In genomic region chr11:105293101-105293581, GRCm38 (mm10) we compare ENCODE assay signal across 7 mouse cellular contexts. TPM values are rescaled to one million over a fixed set of nuclear protein-coding genes. Genes with fewer than 3 reads are reported as not detected.
A peak's percentile ranks its signal among the peaks of the same experiment; 100 is the strongest.
DNase-seq lines count a peak whose midpoint lies in the region.

No protein-coding gene starts in this region.

- H3K36me3 ChIP-seq in heart, embryonic 10.5 days, result peaks cover 19% of the 10 kb centered on the region

- peak; percentile 89 for DNase-seq in NIH3T3 (ENCODE audit: low read depth)
- peak; percentile 67 for DNase-seq in embryo, embryonic 11.5 days (ENCODE audit: low read depth, low spot score)
- DNase-seq in heart, embryonic 10.5 days (ENCODE audit: low spot score), result no peak
- DNase-seq in kidney, postnatal 10 days, result peak; percentile 87
- DNase-seq in mesoderm, embryonic 11.5 days (ENCODE audit: low read depth, low spot score), result peak; percentile 88
- peak; percentile 71 to 81 for DNase-seq in urinary bladder, postnatal 4 days (ENCODE audit: low spot score in 2 of 2)
- DNase-seq in cerebellum, adult 11-12 months, result no peak

- no peaks in the 10 kb centered on the region for H3K9me3 ChIP-seq in heart, embryonic 10.5 days

- peaks cover 57% of the 10 kb centered on the region for H3K4me1 ChIP-seq in heart, embryonic 10.5 days

- peak overlapping the region; percentile 93 for H3K27ac ChIP-seq in heart, embryonic 10.5 days

- H3K27me3 ChIP-seq in heart, embryonic 10.5 days (ENCODE audit: insufficient read depth, poor library complexity, severe bottlenecking), result peaks cover 6% of the 10 kb centered on the region; the same call in 1 of the 2 replicates

- WGBS in heart, embryonic 10.5 days, result under 1% methylated on average over 26 of the region's 26 CpGs

- peak overlapping the region; percentile 77 for H3K4me3 ChIP-seq in heart, embryonic 10.5 days

RNA-seq across cellular contexts. Expression of gene Mrc2, which starts 0.7 kb away (rescaled TPM):
- 10.0 and 14.3 TPM in 2 replicates for polyA plus RNA-seq in heart, embryonic 10.5 days (2016; fragmentation: Nextera tagmentation; extraction: Ambion mirVana)

Comparison
In these comparisons a context has a peak if more than half of its experiments do, and no peak if none do; other contexts are left out.
1. DNase-seq: peak in NIH3T3 (single experiment), embryo, embryonic 11.5 days (single experiment), kidney, postnatal 10 days (single experiment), mesoderm, embryonic 11.5 days (single experiment) and urinary bladder, postnatal 4 days (2 of 2); none in heart, embryonic 10.5 days (single experiment) and cerebellum, adult 11-12 months (single experiment).